Mouse (Mus musculus) regulatory T cell (primary cell): ENCODE measurements at regions not wholly inside any gene's neighbourhood (a gene's known extent, or its start where the extent isn't known, plus 50 kb on each side); places are given as distances from the start of the nearest gene placed in this dataset.

Source experiments
- in situ Hi-C: fragments of 300-600 bp; cut with MboI, MseI; formaldehyde crosslinking; loops from one replicate; pipeline ENCODE4 v1.15.1; 2025; ENCODE audit warnings: high pct_unique_total_duplicates

DNA sequence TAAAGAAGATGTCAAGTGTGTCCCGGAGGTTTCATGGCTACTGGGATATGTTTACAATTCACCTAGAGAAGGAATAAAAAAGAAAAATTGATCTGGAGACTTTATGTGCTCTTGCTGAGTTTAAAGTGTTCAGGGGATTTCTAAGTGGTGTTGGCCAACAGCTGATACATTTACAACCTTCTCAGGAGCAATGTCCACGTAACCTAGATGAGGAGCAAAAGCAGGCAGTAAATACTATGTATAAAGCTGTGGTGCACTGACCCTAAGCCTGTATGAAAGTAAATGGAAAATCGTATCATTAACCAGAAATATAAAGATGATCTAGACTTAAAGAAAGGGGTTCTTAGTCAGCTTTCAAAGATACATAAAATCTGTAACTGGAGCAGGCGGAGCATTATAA, 124.3 kb upstream of the Cblb start:
- in situ Hi-C loops: no loop called here

GRCm38 (mm10) chr16:51910046-51910445, 121.0 kb upstream of the Cblb start:
- in situ Hi-C loops: no loop called here

DNA sequence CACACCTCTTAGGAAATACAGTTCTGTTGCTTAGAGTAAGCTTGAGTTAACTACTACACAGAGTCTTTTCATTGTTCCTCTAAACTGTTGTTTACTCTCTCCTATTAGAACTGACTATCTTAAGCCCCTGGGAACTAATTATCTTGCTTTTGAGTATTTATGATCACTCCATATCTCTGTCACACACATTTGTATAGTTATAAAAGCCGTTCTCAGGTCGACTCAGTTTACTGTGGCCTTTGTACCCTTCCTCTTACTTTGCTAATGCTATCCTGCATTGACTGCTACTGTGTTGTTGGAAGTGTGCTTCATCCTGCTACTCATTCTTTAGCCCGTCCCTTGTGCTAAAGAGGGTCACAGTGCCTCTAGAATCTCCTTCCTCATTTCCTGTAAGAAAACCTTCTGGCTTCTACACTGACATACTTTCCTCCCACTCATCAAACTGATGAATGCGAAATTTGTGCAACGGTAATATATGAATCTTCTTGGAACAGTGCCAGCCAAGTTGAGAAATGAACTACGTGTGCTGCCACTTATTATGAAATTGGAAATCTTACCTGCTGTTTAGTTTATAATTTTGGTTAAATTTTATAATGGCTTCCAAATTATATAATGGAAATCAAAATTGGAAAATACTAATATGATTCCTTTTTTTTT, 119.8 kb upstream of the Cblb start:
- in situ Hi-C loops: no loop called here

DNA sequence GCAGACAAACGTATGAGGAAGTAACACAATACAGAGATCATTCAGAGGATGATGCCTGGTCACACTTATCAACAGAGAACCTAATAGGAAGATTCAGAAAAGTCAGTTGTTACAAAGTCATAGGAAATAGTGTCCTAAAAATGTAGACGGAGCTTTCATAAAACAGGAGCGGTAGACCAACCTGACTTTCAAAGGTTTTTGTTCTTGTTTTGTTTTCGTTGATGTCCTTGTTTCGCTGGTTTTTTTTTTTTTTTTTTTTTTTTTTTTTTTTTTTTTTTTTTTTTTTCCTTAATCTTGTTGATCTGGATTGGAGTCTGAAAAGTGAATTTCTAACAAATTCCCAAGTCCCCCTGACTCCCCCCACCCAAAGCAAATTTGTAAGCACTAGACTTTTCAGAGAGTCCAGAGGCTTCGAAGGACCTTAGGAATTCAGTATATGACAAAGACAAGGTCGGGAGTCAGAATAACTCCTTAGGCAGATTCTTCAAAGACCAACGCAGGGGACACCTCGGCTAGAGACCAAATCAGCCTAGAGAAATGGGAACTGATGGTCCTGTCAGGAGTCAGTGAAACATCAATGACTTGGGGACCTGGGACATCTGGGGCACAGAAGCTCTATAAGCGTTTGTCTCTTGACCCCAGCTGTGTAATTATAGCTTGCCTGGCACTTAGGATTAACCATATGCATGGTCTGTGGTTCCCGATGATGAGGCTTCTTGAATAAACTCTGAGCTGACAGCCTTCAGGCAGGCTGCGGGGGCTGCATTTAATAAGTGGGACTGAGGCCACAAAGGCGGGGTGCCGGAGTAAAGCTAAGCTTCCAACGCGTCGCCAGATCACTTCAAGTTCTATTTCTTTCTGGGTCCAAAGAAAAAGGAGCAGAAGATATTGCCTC, 115.7 kb upstream of the Cblb start:
- in situ Hi-C loops: no loop called here

- in situ Hi-C loops: no loop called here
Measured at GRCm38 (mm10) chr16:51915929-51916308, 115.1 kb upstream of the Cblb start.

DNA sequence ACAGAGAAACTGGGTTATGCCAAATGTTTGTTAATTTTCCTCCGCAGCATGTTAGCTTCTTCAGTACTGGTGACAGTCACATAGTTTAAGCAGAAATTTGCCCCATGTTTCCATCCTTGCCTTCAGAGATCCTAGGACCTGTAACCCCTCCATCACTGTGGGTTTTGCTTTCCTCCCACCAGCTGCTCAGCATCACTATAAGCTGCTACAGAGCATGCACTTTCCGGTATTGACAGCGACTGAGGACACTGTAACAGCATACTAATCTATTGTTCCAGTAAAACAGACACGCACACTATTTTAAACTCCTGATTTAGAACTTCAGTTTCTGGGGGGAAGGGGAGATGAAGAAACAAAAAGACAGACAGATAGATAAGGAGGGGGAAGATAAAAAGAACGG, 114.7 kb upstream of the Cblb start:
- in situ Hi-C loops: no loop called here

GRCm38 (mm10) chr16:51916820-51917219, 114.2 kb upstream of the Cblb start:
- in situ Hi-C loops: no loop called here

DNA sequence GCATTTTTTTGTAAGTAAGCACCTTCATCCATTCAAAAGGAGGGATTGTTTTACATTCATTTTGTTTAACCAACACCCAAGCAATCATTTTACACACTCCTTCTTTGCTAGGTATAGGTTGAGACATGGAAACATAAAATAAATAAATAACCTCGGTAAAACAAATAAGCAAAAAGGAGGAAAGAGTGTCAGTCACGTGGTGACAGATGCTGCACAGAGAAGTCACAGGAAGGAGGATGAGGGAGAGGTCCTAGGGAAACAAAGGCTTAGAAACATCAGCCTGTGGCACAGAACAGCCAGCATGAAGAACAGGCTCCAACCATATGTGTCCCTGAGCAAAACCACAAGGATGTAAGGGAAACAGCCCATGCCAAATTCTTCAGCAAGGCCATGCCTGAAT, 113.5 kb upstream of the Cblb start:
- in situ Hi-C loops: no loop called here

GRCm38 (mm10) chr16:51921025-51921424, 110.0 kb upstream of the Cblb start:
- in situ Hi-C loops: no loop called here

DNA sequence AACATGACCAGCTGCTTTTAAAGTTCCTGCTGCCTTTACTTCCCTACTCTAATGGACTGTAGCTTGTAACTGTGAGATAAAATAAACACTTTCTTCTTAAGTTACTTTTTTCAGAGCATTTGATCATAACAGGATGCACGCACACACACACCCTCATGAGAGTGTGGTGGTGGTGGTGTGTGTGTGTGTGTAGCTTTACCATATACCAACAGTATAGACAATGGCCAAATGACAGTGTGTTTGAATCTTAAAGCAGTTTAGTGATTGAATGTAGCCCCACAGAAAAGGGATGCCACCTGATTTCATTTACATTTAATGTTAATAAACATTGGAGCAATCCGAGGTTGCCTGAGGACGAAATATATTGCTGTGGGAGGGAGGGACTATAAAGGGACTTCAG, 108.4 kb upstream of the Cblb start:
- in situ Hi-C loops: no loop called here

DNA sequence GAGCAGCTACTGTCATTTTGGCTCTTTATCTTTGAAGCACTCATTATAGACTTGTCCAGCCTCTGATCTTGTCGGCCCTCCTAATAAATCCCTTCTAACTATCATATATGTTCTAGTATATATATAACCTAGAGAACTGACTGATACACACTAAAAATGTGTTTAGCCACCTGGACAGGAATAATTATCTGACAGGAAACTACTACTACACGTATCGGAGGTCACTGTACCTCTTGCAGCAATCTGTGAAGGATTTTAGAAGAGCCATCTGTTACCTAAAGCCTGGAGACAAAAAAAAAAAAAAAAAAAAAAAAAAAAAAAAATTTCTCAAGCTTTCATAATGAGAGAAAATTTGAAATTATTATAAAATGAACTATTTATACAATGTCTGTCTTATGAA, 105.4 kb upstream of the Cblb start:
- in situ Hi-C loops: loop anchor here (5.0 kb wide), 1 partner anchor 87 kb away; no protein-coding TSS in a partner anchor

GRCm38 (mm10) chr16:51933122-51933521, 97.9 kb upstream of the Cblb start:
- in situ Hi-C loops: no loop called here

DNA sequence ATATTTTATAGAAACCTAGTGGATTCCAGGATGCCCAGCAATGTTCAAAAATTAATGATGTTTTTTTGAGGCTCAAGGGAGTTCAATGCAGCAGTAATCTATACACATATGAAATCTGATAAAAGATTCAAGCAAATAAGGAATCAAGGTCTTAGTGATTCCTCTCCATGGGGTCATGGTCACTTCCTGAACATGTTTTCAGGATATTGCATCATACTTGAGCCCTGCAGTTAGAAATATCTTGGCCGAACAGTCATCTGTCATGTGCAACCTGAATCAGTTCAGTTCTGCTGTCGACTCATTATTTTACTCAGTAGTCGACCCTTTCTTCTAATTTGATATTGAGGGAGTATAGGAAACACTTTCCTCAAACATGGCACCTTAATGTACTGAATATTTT, 97.1 kb upstream of the Cblb start:
- in situ Hi-C loops: no loop called here

DNA sequence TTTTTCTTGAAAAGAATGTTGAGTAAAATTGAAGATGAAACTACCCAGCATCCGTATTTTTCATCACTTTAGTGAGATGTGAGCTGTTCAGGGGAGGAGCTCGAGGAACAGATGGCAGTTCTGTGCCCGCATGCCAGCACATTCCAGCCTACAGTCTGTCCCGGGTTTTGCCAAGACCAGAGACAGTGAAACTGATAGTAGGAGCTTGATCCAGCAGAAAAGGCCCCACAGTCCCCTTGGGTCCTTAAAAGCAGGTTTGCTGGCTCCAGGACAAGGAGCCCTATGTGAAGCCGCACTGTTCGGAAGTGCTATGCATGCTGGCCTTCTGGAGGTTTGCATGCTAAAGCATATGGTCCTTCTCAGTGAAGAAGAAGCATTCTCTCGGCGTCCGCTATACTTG, 93.7 kb upstream of the Cblb start:
- in situ Hi-C loops: no loop called here

DNA sequence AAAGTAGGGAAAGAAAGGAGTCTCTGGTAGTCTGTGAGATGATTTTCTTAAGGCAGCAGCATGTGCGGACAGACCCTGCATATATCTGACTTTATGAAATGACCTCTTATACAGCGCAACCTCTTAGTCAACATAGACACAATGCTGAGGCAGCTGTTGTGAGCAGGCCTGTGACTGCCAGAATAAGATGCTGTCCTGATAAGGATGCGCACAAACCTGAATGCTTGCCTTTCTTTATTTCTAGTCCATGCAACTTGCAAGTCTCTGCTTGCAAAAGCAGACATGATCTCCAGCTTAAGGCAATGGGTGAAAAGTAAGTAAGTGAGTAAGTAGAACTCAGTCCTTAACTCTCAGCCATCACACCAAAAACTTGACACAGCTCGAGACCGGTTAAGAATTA, 92.0 kb upstream of the Cblb start:
- in situ Hi-C loops: no loop called here

GRCm38 (mm10) chr16:51940574-51940973, 90.5 kb upstream of the Cblb start:
- in situ Hi-C loops: no loop called here

DNA sequence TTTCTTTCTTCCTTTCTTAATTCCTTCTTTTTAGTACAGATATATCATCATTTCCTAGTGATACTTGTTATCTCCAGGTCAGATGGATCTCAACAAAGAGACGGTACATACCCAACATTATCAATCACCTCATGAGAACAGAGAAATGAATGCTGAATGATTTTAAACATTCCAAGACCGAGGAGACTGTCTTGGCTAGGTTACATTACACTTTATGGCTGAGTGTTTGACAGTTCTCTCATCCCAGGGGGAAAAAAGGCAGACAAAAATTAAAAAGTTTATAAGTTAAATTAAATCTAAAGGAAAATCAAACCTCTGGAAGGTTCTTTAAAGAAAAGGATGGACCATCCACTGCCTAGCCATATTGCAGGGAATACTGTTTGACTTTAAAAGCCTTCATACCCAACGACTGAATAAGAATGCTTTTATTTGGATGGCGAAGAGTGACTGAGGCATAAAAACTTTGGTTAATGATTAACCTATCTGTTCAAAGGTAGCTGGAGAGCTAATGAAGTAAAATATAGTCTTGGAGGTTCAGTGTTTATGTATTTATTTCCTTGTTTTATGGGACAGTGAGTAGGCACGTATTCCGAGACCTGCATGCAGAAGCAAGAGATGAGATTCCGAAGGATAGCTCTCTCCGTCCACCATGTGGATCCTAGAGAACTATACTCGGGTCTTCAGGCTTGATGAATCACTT, 88.4 kb upstream of the Cblb start:
- in situ Hi-C loops: no loop called here

GRCm38 (mm10) chr16:51967051-51967845, 63.8 kb upstream of the Cblb start:
- in situ Hi-C loops: no loop called here
